Mouse (Mus musculus) forelimb bud, embryonic 11.5 days (tissue): ENCODE data around the gene Mettl1.
"Not testable (repeated sequence)": the region's sequence is repeated elsewhere in the genome, so short reads cannot be mapped to it uniquely, and the experiment has no call there.

ENCODE experiments used
- DNase-seq: peaks from one replicate; pipeline ENCODE4 v3.0.0-alpha.2; 2012; ENCODE audit warnings: low read depth, low spot score

The Mettl1 gene

GRCm38 (mm10) chr10:127047954-127048353, 6.7 kb downstream of the Mettl1 start, which contains the start of gene Cyp27b1:
Gene Cyp27b1, plus strand, starts transcription at chr10:127048250.
- no peak for DNase-seq

- no peak for DNase-seq
These were observed 7.6 kb downstream of the Mettl1 start for GRCm38 (mm10) chr10:127048608-127049394.

- no peak for DNase-seq
These were observed 8.3 kb downstream of the Mettl1 start for GRCm38 (mm10) chr10:127049395-127050118.

GRCm38 (mm10) chr10:127050119-127050474, 8.9 kb downstream of the Mettl1 start:
- DNase-seq, result no peak

- DNase-seq, result no peak
These were observed 13.4 kb downstream of the Mettl1 start for GRCm38 (mm10) chr10:127054646-127055045.

- no peak for DNase-seq
These were observed 14.2 kb downstream of the Mettl1 start for GRCm38 (mm10) chr10:127055406-127055805.

- no peak for DNase-seq
These were observed 15.3 kb downstream of the Mettl1 start for GRCm38 (mm10) chr10:127056490-127056889.

GRCm38 (mm10) chr10:127058161-127058560, 16.9 kb downstream of the Mettl1 start:
- peak; percentile 82 for DNase-seq

- no peak for DNase-seq
These were observed 17.5 kb downstream of the Mettl1 start for GRCm38 (mm10) chr10:127058708-127059107.

- DNase-seq, result no peak
These were observed 18.2 kb downstream of the Mettl1 start for GRCm38 (mm10) chr10:127059174-127059967.

GRCm38 (mm10) chr10:127059968-127060916, 19.0 kb downstream of the Mettl1 start, which contains the start of gene March9:
Gene March9, minus strand, starts transcription at chr10:127060184.
- no peak for DNase-seq

- no peak for DNase-seq
These were observed 19.9 kb downstream of the Mettl1 start for GRCm38 (mm10) chr10:127061085-127061484.

GRCm38 (mm10) chr10:127061513-127061912, 20.3 kb downstream of the Mettl1 start:
- DNase-seq, result no peak

- not testable (repeated sequence) for DNase-seq
These were observed 20.9 kb downstream of the Mettl1 start for GRCm38 (mm10) chr10:127062101-127062500.

GRCm38 (mm10) chr10:127062503-127062902, 21.3 kb downstream of the Mettl1 start:
- no peak for DNase-seq

- peak; percentile 99 for DNase-seq
These were observed 22.1 kb downstream of the Mettl1 start, which contains the start of gene Cdk4 for GRCm38 (mm10) chr10:127063239-127063872. Gene Cdk4, plus strand, starts transcription at chr10:127063534.

- no peak for DNase-seq
These were observed 23.0 kb downstream of the Mettl1 start for GRCm38 (mm10) chr10:127063913-127064870.

GRCm38 (mm10) chr10:127065981-127066380, 24.8 kb downstream of the Mettl1 start:
- DNase-seq, result no peak

GRCm38 (mm10) chr10:127066519-127067018, 25.4 kb downstream of the Mettl1 start:
- no peak for DNase-seq
